Mouse (Mus musculus): Measurements from ENCODE around the gene Nomo1.

Nomo1 gene

DNA sequence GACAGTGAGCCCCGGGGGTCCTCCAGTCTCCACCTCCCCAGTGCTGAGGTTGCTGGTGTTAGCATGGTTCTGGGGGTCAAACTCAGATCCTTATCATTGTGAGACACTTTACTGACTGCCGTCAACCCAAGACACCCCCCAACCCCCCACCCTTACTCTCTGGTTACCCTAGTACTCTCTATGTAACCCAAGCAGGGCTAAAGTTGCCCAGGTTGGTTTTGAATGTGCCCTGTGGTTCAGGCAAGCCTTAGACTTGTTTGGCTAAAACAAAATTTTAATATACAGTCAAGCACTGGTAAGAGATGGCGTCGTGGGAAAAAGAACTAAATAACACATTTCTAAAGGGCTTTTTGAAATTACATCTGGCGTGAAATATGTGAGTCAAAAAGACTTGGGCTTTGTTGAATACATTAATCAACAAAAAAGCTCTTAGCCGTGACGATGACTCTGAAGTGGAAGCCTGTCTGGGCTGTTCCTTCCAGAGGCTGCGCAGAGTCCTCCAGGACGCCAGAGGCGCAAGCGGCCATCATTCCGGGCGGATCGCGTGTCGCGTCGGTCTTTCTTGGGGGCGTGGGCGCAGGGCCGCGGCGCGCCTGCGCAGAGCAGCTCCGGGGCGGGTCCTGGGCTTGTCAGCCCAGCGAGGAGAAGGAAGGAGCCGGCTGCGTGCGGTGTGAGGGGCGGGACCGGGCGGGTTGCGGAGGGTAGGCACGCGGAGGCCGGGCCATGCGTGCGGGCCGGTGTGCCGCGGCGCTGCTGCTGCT, at the start of gene Nomo1:
Nomo1 (plus strand) TSS at position 590 of the 761 bp plus-strand sequence.
- DNase-seq, result peak; percentile 98

DNA sequence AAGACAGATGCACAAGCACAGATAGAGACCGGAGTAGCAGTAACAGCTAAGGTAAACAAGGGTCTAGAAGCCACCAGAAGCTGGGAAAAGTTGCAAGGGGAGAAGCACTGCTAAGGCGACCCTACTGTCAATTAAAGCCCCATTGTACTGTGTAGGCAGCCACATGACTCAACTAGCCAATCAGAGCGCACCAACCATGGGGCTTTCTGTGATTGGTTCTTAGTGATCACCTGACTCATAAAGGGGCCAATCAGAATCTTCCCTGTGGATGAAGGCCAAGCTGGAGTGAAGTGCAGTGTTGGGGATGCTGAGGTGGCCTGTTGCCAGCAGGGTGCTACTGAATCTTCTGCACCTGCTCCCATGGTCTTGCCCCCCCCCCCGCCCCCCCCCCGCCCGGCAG, 46.6 kb upstream of the Nomo1 start:
- no peak for DNase-seq

DNA sequence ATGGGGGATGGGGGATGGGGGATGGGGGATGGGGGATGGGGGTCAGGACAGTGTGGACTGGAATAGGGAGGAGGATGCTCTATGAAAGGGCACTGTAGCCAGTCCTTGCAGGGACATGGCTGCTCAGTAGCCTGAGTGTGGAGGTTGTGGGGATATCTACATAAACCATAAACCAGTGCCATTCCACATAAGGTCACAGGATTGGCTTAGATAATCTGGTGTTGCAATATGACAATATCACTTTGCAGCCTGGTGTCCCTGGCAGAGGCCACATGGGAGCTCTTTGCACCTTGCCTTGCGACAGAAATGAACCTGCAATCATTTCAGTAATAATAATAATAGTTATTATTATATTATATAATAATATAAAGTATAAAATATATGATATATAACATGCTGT, 45.2 kb upstream of the Nomo1 start:
- DNase-seq, result no peak

GRCm38 (mm10) chr7:45992470-45992869, 41.0 kb upstream of the Nomo1 start:
- no peak for DNase-seq

GRCm38 (mm10) chr7:46000577-46000976, 32.9 kb upstream of the Nomo1 start:
- no peak for DNase-seq

DNA sequence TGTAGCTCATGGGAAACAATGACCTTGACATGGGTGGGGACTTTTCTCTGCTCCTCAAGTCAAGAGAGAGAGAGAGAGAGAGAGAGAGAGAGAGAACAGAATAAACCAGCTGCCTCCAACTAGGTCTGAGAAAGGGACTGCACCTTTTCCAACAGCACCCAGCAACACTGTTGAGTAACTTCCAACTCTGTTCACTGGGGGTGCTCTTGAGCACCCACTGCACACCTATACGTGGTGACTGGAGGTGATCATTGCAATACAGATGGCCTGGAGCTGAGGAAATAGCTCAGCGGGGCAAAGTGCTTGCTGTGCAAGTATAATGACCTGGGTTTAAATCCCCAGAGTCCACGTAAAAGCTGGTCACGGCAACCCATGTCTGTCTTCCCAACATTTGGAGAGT, 30.8 kb upstream of the Nomo1 start:
- no peak for DNase-seq

- peak; percentile 83 for DNase-seq
These were observed 23.9 kb upstream of the Nomo1 start for GRCm38 (mm10) chr7:46009578-46009977.

DNA sequence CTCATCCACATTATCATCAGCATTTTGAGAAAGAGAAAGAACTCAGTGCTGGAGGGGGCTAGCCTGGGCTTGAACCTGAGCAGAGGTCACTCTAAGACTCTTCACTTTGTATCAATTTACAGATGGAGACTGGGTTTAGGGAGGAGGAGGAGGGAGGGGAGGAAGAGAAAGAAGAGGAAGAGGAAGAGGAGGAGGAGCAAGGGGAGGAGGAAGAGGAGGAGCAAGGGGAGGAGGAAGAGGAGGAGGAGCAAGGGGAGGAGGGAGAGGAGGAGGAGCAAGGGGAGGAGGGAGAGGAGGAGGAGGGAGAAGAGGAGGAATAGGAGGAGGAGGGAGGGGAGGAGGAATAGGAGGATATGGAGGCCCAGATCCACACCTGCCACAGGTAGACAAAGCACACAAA, 21.4 kb upstream of the Nomo1 start:
- no peak for DNase-seq

GRCm38 (mm10) chr7:46013266-46014010, 20.1 kb upstream of the Nomo1 start:
- DNase-seq, result peak; percentile 85

DNA sequence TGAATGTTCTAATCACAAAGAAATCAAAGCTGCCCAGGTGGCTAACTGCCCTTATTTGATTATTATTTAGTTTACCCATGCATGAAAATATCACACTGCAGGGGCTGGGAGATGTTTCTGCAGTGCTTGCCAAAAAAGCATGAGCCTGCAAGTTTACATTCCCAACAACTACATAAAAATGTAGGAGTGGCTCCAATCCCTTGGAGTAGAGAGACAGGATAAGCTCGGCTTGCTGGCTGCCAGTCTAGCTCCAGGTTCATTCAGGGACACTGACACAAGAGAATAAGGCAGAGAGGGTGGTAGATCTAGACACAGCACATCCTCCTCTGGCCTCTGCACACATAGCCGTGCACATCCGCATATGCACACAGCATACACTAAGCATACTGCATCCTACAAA, 13.9 kb upstream of the Nomo1 start:
- peak; percentile 27 for DNase-seq

GRCm38 (mm10) chr7:46021951-46022350, 11.5 kb upstream of the Nomo1 start:
- no peak for DNase-seq

GRCm38 (mm10) chr7:46025436-46025835, 8.1 kb upstream of the Nomo1 start:
- no peak for DNase-seq

- DNase-seq, result no peak
These were observed 4.8 kb upstream of the Nomo1 start for GRCm38 (mm10) chr7:46028681-46029080.

GRCm38 (mm10) chr7:46029299-46030144, 4.0 kb upstream of the Nomo1 start:
- no peak for DNase-seq

- peak; percentile 44 for DNase-seq
These were observed 3.4 kb upstream of the Nomo1 start, which contains the start of gene Abcc6 for GRCm38 (mm10) chr7:46030145-46030488. Gene Abcc6, minus strand, starts transcription at chr7:46030302.

GRCm38 (mm10) chr7:46031075-46031474, 2.4 kb upstream of the Nomo1 start:
- DNase-seq, result no peak

DNA sequence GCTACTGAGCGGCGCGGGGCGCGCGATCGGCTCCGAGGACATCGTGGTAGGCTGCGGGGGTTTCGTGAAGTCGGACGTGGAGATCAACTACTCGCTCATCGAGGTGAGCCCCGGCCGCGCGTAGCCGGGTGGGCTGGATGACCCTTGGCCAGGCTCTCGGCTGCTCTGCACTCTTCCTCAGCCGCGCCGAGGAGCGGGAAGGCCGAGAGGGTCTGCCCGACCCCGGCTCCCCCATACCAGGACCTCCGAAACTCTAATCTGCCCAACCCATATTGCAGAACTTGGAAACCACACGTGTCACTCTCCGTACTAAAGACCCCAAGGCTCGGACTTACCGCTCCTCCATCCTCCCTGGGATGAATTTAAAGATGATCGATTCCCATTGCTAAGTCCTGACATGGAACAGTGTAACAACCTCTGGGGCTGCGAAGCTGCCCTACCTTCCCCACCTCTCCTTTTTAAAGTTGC, 406 bp downstream of the Nomo1 start:
- DNase-seq, result no peak

DNA sequence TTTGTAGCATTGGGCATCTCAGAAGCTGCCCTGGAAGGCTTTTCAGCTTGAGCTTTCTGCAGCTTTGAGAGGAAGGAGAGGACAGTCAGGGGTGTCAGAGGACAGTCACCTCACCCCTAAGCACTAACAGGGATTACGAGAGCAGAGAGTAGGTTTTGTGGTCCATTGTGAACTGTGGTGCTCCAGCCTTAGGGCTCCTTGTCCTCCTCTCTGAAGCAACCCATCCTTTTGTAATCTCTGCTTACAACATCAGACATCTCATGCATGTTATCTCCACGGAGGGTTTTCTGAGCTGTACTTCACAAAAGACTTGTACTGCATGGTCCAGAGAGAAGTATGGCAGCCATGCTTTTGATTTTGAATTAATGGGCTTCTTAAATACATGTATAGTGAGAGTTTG, 1.5 kb downstream of the Nomo1 start:
- no peak for DNase-seq

DNA sequence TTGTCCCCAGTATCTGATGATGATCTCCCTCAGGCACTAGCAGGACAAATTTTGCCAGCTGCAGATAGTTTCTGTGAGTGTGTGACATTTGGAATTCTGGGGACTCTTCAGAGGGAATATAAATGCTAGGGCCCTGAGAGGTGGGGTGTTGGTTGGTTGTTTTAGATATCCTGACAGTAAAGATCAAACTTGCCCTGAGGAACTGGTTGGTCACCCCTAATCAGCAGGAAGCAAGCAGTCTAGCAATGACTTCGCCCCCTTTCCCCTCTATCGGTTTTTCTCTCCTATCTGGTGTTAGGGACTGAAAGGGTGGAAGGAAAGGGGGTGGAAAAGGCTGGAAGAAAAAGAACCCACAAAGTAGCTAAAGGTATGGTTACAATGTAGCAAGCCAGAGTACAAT, 2.0 kb downstream of the Nomo1 start:
- DNase-seq, result no peak

- no peak for DNase-seq
These were observed 3.9 kb downstream of the Nomo1 start for GRCm38 (mm10) chr7:46037433-46037832.

DNA sequence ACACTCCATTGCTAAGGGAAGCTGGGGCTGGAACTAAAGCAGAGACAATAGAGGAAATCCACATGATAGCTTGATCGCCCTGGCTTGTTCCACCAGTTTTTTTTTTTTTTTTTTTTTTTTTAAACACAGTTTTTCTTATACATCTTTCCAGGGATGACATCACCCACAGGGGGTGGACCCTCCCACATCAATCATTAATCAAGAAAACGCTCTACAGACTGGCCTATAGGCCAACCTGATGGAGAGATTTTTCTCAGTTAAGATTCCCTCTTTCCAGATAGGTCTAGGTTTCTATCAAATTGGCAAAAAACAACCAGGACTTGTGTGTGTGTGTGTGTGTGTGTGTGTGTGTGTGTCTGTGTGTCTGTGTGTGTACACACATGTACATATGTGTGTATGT, 6.4 kb downstream of the Nomo1 start:
- no peak for DNase-seq

GRCm38 (mm10) chr7:46044106-46044505, 10.6 kb downstream of the Nomo1 start:
- no peak for DNase-seq

- DNase-seq, result no peak
These were observed 12.4 kb downstream of the Nomo1 start for GRCm38 (mm10) chr7:46045882-46046281.

Data from lung, postnatal 10 days (tissue).